Mouse (Mus musculus): ENCODE data around the gene Tbc1d1.

DNA sequence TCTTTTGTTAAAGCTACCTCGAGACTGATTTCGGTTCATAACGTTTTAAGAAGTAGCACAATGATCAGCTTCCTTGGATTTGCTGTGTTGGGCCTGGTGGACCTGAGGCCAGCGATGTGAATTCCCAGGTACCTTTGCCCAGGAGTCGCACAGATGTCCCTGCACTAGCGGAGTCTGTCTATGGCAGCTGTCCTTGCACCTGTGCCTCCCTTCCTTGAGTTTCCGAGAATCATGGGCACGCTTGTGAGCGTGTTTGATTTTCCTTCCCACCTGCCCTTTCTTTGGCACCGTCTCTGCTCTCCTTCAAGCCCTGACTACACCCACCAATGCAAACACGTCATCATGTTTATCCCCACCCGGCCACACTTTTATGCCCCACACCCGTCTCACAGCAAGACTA, 242.1 kb downstream of the Tbc1d1 start:
- TF ChIP-seq GATA1 (IDR thresholded peaks at IDR 0.05; ENCODE audit: borderline replicate concordance, low read length), result no peak
- TF ChIP-seq FLI1 (IDR thresholded peaks at IDR 0.05; ENCODE audit: low read length), result no peak

All from megakaryocyte, embryonic 14.5 days (primary cell).